Mouse (Mus musculus) ES-E14 (cell line): Measurements from ENCODE around the gene Pard3. TPM values are rescaled to one million over a fixed set of nuclear protein-coding genes. Genes with fewer than 3 reads are reported as not detected.
A peak's percentile ranks its signal among the peaks of the same experiment; 100 is the strongest.

ENCODE experiments used
- DNase-seq: peaks from one replicate; pipeline ENCODE4 v3.0.0-alpha.2; 2013; ENCODE audit warnings: low read depth, low spot score
- H3K27ac ChIP-seq: 2 replicates; pipeline ENCODE4 v1.5.1; 2012; ENCODE audit warnings: low read depth, mild to moderate bottlenecking, low read length, moderate library complexity, mixed read lengths; ENCODE audit not compliant: poor library complexity, insufficient read depth, severe bottlenecking
- H3K36me3 ChIP-seq: 2 replicates; pipeline ENCODE4 v1.6.1; 2012; ENCODE audit warnings: mild to moderate bottlenecking, low read length, moderate library complexity, mixed read lengths; ENCODE audit not compliant: control insufficient read depth, poor library complexity, insufficient read depth, severe bottlenecking
- H3K4me1 ChIP-seq, 2 experiments: fragments of 150-350 bp in 1 of 2; sonication (generic) in 1 of 2; 2 replicates each; pipeline ENCODE4 v1.6.1; 2012; ENCODE audit warnings: low read length in 2 of 2, mild to moderate bottlenecking in 1 of 2, mixed read lengths in 1 of 2; ENCODE audit not compliant: control insufficient read depth in 2 of 2, insufficient read depth in 2 of 2, poor library complexity in 1 of 2
- H3K4me3 ChIP-seq, 2 experiments: fragments of 150-350 bp in 1 of 2; sonication (generic) in 1 of 2; 2 replicates each; pipeline ENCODE4 v1.5.1; 2012; ENCODE audit warnings: low read length in 2 of 2, low read depth in 1 of 2, mild to moderate bottlenecking in 1 of 2, mixed read lengths in 1 of 2; ENCODE audit not compliant: insufficient read depth in 1 of 2, poor library complexity in 1 of 2, severe bottlenecking in 1 of 2
- H3K9ac ChIP-seq: 2 replicates; pipeline ENCODE4 v1.6.1; 2012; ENCODE audit warnings: low read depth, mild to moderate bottlenecking, low read length, mixed read lengths; ENCODE audit not compliant: poor library complexity, insufficient read depth, severe bottlenecking
- H3K9me3 ChIP-seq: fragments of 150-350 bp; sonication (generic); 2 replicates; pipeline ENCODE4 v1.6.1; 2012; ENCODE audit warnings: low read depth, mild to moderate bottlenecking, low read length; ENCODE audit not compliant: control insufficient read depth, insufficient read depth
- CHD2 ChIP-seq: IDR thresholded peaks from 2 replicates; pipeline ENCODE4 v1.6.1; 2014; ENCODE audit warnings: mild to moderate bottlenecking, low read depth, low read length, inconsistent platforms
- HCFC1 ChIP-seq: IDR thresholded peaks from 2 replicates; pipeline ENCODE4 v1.6.1; 2012; ENCODE audit warnings: low read length, inconsistent platforms, borderline replicate concordance; ENCODE audit not compliant: insufficient read depth
- MAFK ChIP-seq: IDR thresholded peaks from 2 replicates; pipeline ENCODE4 v1.6.1; 2014; ENCODE audit warnings: mild to moderate bottlenecking, low read depth, low read length, inconsistent platforms; ENCODE audit not compliant: insufficient read depth
- ZC3H11A ChIP-seq: IDR thresholded peaks from 2 replicates; pipeline ENCODE4 v1.6.1; 2012; ENCODE audit warnings: low read depth, mild to moderate bottlenecking, inconsistent platforms, low read length, borderline replicate concordance
- ZNF384 ChIP-seq: IDR thresholded peaks from 2 replicates; pipeline ENCODE4 v1.6.1; 2012; ENCODE audit warnings: low read depth, low read length, inconsistent platforms
- in situ Hi-C, 2 experiments: fragments of 600-800 bp; cut with MboI; formaldehyde crosslinking; loops; one replicate each; pipeline ENCODE4 v1.15.1; 2025; ENCODE audit warnings: low sequenced_read_pairs in 2 of 2, inconsistent platforms in 1 of 2; ENCODE audit not compliant: unreplicated experiment in 2 of 2
- total RNA-seq: library from RNA; depleted of rRNA; stranded (reverse); fragments of 300-350 nt; gene quantifications from 2 replicates; pipeline ENCODE4 v1.2.3, GENCODE M21; 2012

Gene Pard3
- total RNA-seq, 1 experiment: 30.2 TPM

- Histone ChIP-seq H3K9ac (no peak overlapping the region), H3K4me3 (no peak overlapping the region), H3K4me1 (peaks cover 15 to 19% of the 10 kb centered on the region in 2 experiments), H3K36me3 (no peaks in the 10 kb centered on the region), H3K9me3 (no peaks in the 10 kb centered on the region), H3K27ac (no peak overlapping the region)
- DNase-seq: no peak
- in situ Hi-C loops: no loop called here
- TF ChIP-seq CHD2: no peak
- TF ChIP-seq ZNF384: no peak
- TF ChIP-seq ZC3H11A: no peak
- no peak for TF ChIP-seq HCFC1
- no peak for TF ChIP-seq MAFK
Measured at GRCm38 (mm10) chr8:127124795-127125194, 61.1 kb downstream of the Pard3 start.

DNA sequence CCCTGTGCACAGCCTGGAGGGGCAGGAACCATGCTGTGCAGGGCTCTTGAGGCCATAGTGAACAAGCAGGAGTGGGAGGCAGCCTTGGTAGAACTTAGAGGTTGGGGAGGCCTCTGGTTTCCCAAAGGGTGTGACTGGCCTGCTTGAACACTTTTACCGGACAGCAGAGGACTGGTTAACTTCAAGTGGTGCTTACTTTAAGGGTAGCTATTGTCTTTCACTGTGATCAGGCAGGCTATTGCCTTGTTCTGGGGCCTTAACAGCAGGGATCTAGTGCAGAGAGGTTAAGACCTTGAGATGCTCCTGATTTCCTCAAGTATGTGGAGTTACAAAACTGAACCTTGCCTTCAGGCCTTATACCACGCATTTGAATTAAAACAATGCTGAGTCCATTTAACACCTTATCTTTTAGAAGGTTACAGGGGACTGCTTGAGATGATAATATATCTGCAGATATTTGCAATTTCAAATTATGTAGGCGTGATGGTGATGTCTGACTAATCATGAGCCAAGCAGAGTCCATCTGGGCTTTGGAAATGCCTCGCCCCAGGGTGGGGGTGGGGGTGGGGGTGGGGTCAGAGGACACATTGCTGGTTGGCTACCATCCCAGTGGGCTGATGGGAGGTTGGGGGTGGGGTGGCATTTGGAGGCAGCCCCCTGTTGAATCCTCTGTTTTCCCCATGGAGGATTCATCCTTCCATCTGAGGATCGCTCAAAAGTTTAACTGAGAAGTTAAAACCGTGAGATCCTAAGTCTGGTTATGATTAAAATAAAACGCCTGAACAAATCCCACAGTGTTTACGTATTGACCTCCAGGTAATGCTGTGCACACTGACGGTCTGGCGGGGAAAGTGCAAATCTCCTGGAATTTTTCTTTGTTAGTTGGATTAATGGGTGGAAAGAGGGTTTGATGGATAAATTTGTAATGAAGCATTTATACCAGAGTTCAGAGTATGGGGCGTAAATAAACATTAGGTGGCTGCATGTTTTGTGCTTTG lies 62.3 kb downstream of the Pard3 start:
- H3K9ac ChIP-seq: peak overlapping the region; percentile 47; the same call in 1 of the 2 replicates
- H3K36me3 ChIP-seq: no peaks in the 10 kb centered on the region
- in situ Hi-C loops: no loop called here
- H3K27ac ChIP-seq: peak overlapping the region; percentile 94
- peak overlapping the region; percentile 49 to 73 for H3K4me3 ChIP-seq
- H3K9me3 ChIP-seq: no peaks in the 10 kb centered on the region
- no peak for TF ChIP-seq CHD2
- peaks cover 15 to 20% of the 10 kb centered on the region in 2 experiments for H3K4me1 ChIP-seq
- DNase-seq: peak; percentile 47

DNA sequence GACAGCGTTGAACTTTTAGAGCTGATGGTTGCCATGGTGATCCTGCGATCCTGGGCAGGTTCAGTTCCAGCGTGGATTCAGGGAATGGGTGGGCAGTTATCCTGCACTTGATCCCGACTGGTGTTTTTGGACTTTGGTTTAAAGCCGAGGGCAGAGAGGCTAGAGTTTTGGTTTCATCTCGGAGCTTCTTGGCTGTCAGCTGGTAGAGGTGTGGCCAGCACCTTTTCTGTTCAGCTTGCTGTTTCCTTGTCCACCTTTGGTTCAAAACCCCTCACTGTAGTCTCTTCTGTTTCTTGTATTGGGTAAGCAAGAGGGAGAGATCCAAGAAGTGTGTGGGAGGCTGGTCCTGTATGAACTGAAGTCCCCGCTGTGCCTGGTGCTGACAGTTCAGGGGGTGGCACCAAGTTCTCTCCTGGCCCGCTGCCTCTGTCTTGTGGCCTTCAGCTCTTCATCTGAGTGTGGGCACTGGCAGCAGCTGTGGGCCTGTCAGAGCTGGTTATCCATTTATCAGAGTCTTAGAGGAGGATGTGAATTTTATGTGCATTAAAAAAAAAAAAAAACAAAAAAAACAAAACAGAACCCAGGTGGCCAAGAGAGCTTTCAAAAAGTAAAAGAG lies 65.2 kb downstream of the Pard3 start:
- Histone ChIP-seq H3K9ac (no peak overlapping the region), H3K9me3 (no peaks in the 10 kb centered on the region), H3K27ac (no peak overlapping the region), H3K36me3 (no peaks in the 10 kb centered on the region), H3K4me1 (peaks cover 17 to 18% of the 10 kb centered on the region in 2 experiments), H3K4me3 (no peak overlapping the region)
- TF ChIP-seq ZNF384 (no peak), ZC3H11A (no peak), HCFC1 (no peak), CHD2 (no peak), MAFK (no peak)
- no peak for DNase-seq
- in situ Hi-C loops: no loop called here

GRCm38 (mm10) chr8:127134327-127134726 lies 70.6 kb downstream of the Pard3 start:
- H3K9me3 ChIP-seq: no peaks in the 10 kb centered on the region
- no peak overlapping the region for H3K4me3 ChIP-seq
- in situ Hi-C loops: no loop called here
- H3K4me1 ChIP-seq: peaks cover 4 to 16% of the 10 kb centered on the region in 2 experiments; a peak in 2 of 4 replicates
- H3K9ac ChIP-seq: no peak overlapping the region
- H3K36me3 ChIP-seq: no peaks in the 10 kb centered on the region
- no peak overlapping the region for H3K27ac ChIP-seq
- no peak for DNase-seq
- no peak for TF ChIP-seq MAFK
- TF ChIP-seq CHD2: no peak
- no peak for TF ChIP-seq ZNF384
- no peak for TF ChIP-seq ZC3H11A
- TF ChIP-seq HCFC1: no peak
